Mouse (Mus musculus) embryonic facial prominence, embryonic 11.5 days (tissue): ENCODE results near the gene Capn13. TPM values are rescaled to one million over a fixed set of nuclear protein-coding genes. Genes with fewer than 3 reads are reported as not detected.

ENCODE experiments used
- ATAC-seq: fragments of 200-750 bp; cut with Nextera tagmentation; replicated peaks from 2 replicates; pipeline ENCODE4 v1.8.0; 2017; ENCODE audit warnings: low read depth; ENCODE audit not compliant: insufficient number of reproducible peaks, low FRiP score, low TSS enrichment
- DNase-seq: peaks from one replicate; pipeline ENCODE4 v3.0.0-alpha.2; 2015; ENCODE audit warnings: low spot score
- H3K27ac ChIP-seq: fragments of 300-500 bp; sonication (generic); replicated peaks from 2 replicates; pipeline ENCODE4 v1.5.1; 2014; ENCODE audit warnings: mild to moderate bottlenecking, low read depth, low read length, control low read depth
- H3K27me3 ChIP-seq: fragments of 300-500 bp; sonication (generic); 2 replicates; pipeline ENCODE4 v1.6.1; 2014; ENCODE audit warnings: mild to moderate bottlenecking, low read length, moderate library complexity, mixed read lengths; ENCODE audit not compliant: control insufficient read depth, insufficient read depth
- H3K36me3 ChIP-seq: fragments of 300-500 bp; sonication (generic); replicated peaks from 2 replicates; pipeline ENCODE4 v1.6.1; 2014; ENCODE audit warnings: low read depth, mild to moderate bottlenecking, low read length, moderate library complexity, mixed read lengths; ENCODE audit not compliant: control insufficient read depth, insufficient read depth
- H3K4me1 ChIP-seq: fragments of 300-500 bp; sonication (generic); 2 replicates; pipeline ENCODE4 v1.6.1; 2014; ENCODE audit warnings: low read length, mixed read lengths; ENCODE audit not compliant: control insufficient read depth, insufficient read depth
- H3K4me2 ChIP-seq: fragments of 300-500 bp; sonication (generic); 2 replicates; pipeline ENCODE4 v1.6.1; 2014; ENCODE audit warnings: low read depth, mild to moderate bottlenecking, control low read depth, low read length, moderate library complexity
- H3K4me3 ChIP-seq: fragments of 300-500 bp; sonication (generic); 2 replicates; pipeline ENCODE4 v1.5.1; 2014; ENCODE audit warnings: low read depth, low read length, control low read depth
- H3K9ac ChIP-seq: fragments of 300-500 bp; sonication (generic); replicated peaks from 2 replicates; pipeline ENCODE4 v1.6.1; 2014; ENCODE audit warnings: mild to moderate bottlenecking, control low read depth, low read length
- H3K9me3 ChIP-seq: fragments of 300-500 bp; sonication (generic); replicated peaks from 2 replicates; pipeline ENCODE4 v1.6.1; 2016; ENCODE audit warnings: mild to moderate bottlenecking, low read length, inconsistent platforms, mixed read lengths; ENCODE audit not compliant: control insufficient read depth
- WGBS: fragments of 180-500 bp; shearing (Covaris S2); extraction: QIAGEN DNeasy Blood & Tissue Kit; methylation state at CpG from one replicate; pipeline ENCODE4 v1.1.7; 2014; 5-methylcytosine and 5-hydroxymethylcytosine counted together
- polyA plus RNA-seq: library from polyadenylated mRNA; unstranded; fragments of >200 nt; fragmentation: Nextera tagmentation; extraction: Ambion mirVana; gene quantifications from 2 replicates; pipeline ENCODE4 v1.2.1, GENCODE M21; 2014

Capn13 gene
- polyA plus RNA-seq, 1 experiment from 2014 or later = not detected

- Histone ChIP-seq H3K4me1 (no peaks in the 10 kb centered on the region), H3K4me2 (no peak overlapping the region), H3K9ac (no peak overlapping the region), H3K27ac (no peak overlapping the region), H3K27me3 (no peaks in the 10 kb centered on the region), H3K36me3 (no peaks in the 10 kb centered on the region), H3K4me3 (no peak overlapping the region), H3K9me3 (no peaks in the 10 kb centered on the region)
- ATAC-seq = no peak
- no peak for DNase-seq
- 91% methylated on average over 2 of the region's 2 CpGs for WGBS
These were observed 606 bp upstream of the Capn13 start for GRCm38 (mm10) chr17:73401272-73401671.

- Histone ChIP-seq H3K4me3 (no peak overlapping the region), H3K9me3 (no peaks in the 10 kb centered on the region), H3K27ac (no peak overlapping the region), H3K4me2 (no peak overlapping the region), H3K36me3 (no peaks in the 10 kb centered on the region), H3K27me3 (no peaks in the 10 kb centered on the region), H3K4me1 (no peaks in the 10 kb centered on the region), H3K9ac (no peak overlapping the region)
- DNase-seq (no peak), ATAC-seq (no peak)
- 61% methylated on average over 2 of the region's 2 CpGs for WGBS
These were observed 1.5 kb downstream of the Capn13 start for GRCm38 (mm10) chr17:73399136-73399535.

- 83% methylated on average over 1 of the region's 1 CpGs for WGBS
- Histone ChIP-seq H3K36me3 (no peaks in the 10 kb centered on the region), H3K4me2 (no peak overlapping the region), H3K27me3 (no peaks in the 10 kb centered on the region), H3K4me1 (no peaks in the 10 kb centered on the region), H3K27ac (no peak overlapping the region), H3K9ac (no peak overlapping the region), H3K9me3 (no peaks in the 10 kb centered on the region), H3K4me3 (no peak overlapping the region)
- ATAC-seq (no peak), DNase-seq (no peak)
These were observed 7.3 kb downstream of the Capn13 start for GRCm38 (mm10) chr17:73393361-73393760.

GRCm38 (mm10) chr17:73391771-73392170 is 8.9 kb downstream of the Capn13 start:
- no peak overlapping the region for H3K27ac ChIP-seq
- DNase-seq = no peak
- H3K36me3 ChIP-seq = no peaks in the 10 kb centered on the region
- ATAC-seq = no peak
- no peaks in the 10 kb centered on the region for H3K9me3 ChIP-seq
- no peaks in the 10 kb centered on the region for H3K27me3 ChIP-seq
- H3K4me2 ChIP-seq = no peak overlapping the region
- H3K4me1 ChIP-seq = no peaks in the 10 kb centered on the region
- H3K9ac ChIP-seq = no peak overlapping the region
- no peak overlapping the region for H3K4me3 ChIP-seq
- 79% methylated on average over 4 of the region's 4 CpGs for WGBS

GRCm38 (mm10) chr17:73390191-73391089 is 10.2 kb downstream of the Capn13 start:
- 70% methylated on average over 7 of the region's 7 CpGs for WGBS
- Histone ChIP-seq H3K9ac (no peak overlapping the region), H3K27ac (no peak overlapping the region), H3K4me1 (no peaks in the 10 kb centered on the region), H3K27me3 (no peaks in the 10 kb centered on the region), H3K36me3 (no peaks in the 10 kb centered on the region), H3K9me3 (no peaks in the 10 kb centered on the region), H3K4me2 (no peak overlapping the region), H3K4me3 (no peak overlapping the region)
- ATAC-seq (no peak), DNase-seq (no peak)

- DNase-seq (no peak), ATAC-seq (no peak)
- no peak overlapping the region for H3K4me2 ChIP-seq
- H3K27me3 ChIP-seq = no peaks in the 10 kb centered on the region
- no peaks in the 10 kb centered on the region for H3K4me1 ChIP-seq
- no peak overlapping the region for H3K27ac ChIP-seq
- H3K9ac ChIP-seq = no peak overlapping the region
- H3K4me3 ChIP-seq = no peak overlapping the region
- 77% methylated on average over 3 of the region's 3 CpGs for WGBS
- no peaks in the 10 kb centered on the region for H3K36me3 ChIP-seq
- H3K9me3 ChIP-seq = no peaks in the 10 kb centered on the region
These were observed 11.3 kb downstream of the Capn13 start for GRCm38 (mm10) chr17:73389336-73389735.

- H3K4me3 ChIP-seq = no peak overlapping the region
- H3K4me1 ChIP-seq = no peaks in the 10 kb centered on the region
- 87% methylated on average over 2 of the region's 2 CpGs for WGBS
- H3K27me3 ChIP-seq = no peaks in the 10 kb centered on the region
- H3K9ac ChIP-seq = no peak overlapping the region
- H3K9me3 ChIP-seq = no peaks in the 10 kb centered on the region
- ATAC-seq = no peak
- no peak overlapping the region for H3K27ac ChIP-seq
- no peaks in the 10 kb centered on the region for H3K36me3 ChIP-seq
- DNase-seq = no peak
- H3K4me2 ChIP-seq = no peak overlapping the region
These were observed 14.1 kb downstream of the Capn13 start for GRCm38 (mm10) chr17:73386581-73386980.

GRCm38 (mm10) chr17:73385940-73386339 is 14.7 kb downstream of the Capn13 start:
- Histone ChIP-seq H3K4me3 (no peak overlapping the region), H3K27ac (no peak overlapping the region), H3K4me1 (no peaks in the 10 kb centered on the region), H3K9me3 (no peaks in the 10 kb centered on the region), H3K9ac (no peak overlapping the region), H3K4me2 (no peak overlapping the region), H3K27me3 (no peaks in the 10 kb centered on the region), H3K36me3 (no peaks in the 10 kb centered on the region)
- WGBS = 75% methylated on average over 3 of the region's 3 CpGs
- DNase-seq (no peak), ATAC-seq (no peak)
